Mouse (Mus musculus) layer of hippocampus, postnatal 25 days (tissue): ENCODE results near the gene Sri. TPM values are rescaled to one million over a fixed set of nuclear protein-coding genes. Genes with fewer than 3 reads are reported as not detected.

ENCODE experiments used
- DNase-seq, 2 experiments: peaks; one replicate each; pipeline ENCODE4 v3.0.0; 2022; ENCODE audit warnings: mixed read lengths in 2 of 2, low spot score in 1 of 2; ENCODE audit errors: extremely low spot score in 1 of 2
- total RNA-seq, 2 experiments: library from RNA; stranded (reverse); gene quantifications; 2 replicates each; pipeline ENCODE4 v1.2.3; 2021

Sri gene
- total RNA-seq, 2 experiments from 2014 or later, result 107 to 111 TPM

GRCm38 (mm10) chr5:8095689-8096088, 49.8 kb downstream of the Sri start:
- DNase-seq, result no peak

GRCm38 (mm10) chr5:8111691-8112090, 65.8 kb downstream of the Sri start:
- no peak for DNase-seq

GRCm38 (mm10) chr5:8112246-8112645, 66.4 kb downstream of the Sri start:
- no peak for DNase-seq

GRCm38 (mm10) chr5:8116561-8117168, 70.8 kb downstream of the Sri start:
- DNase-seq, result no peak

Other genes starting within 250 kb of the Sri start
- gene Steap4, start 85.6 kb upstream of the Sri start, total RNA-seq, result under 1 TPM in 1 of 2 experiments, not detected in 1; 0.07 TPM